8 mouse cellular contexts compared by ENCODE assay signal in the genomic region with DNA sequence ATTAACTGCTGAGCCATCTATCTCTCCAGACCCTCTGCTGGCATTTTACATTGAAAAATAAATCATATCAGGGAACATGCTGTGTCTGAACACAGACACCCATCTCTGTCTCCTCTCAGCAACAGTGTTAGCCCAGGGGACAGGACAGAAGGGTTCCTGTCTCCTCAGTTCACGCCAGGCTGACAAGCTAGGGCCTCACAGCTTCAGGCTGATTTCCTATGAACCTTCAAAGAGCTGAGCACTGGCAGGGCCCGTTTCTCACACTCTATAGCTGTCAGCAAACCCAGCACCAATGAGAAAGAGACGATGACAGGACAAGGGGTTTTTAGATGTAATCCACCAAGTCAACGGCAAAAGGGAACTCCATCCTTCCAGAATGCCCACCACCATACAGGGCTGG. TPM values are rescaled to one million over a fixed set of nuclear protein-coding genes. Genes with fewer than 3 reads are reported as not detected.
A peak's percentile ranks its signal among the peaks of the same experiment; 100 is the strongest.
DNase-seq lines count a peak whose midpoint lies in the region; ATAC-seq and TF ChIP-seq lines count a peak whose summit lies in the region.

No protein-coding gene starts in this region.

- no peaks in the 10 kb centered on the region for H3K27me3 ChIP-seq in forebrain, embryonic 14.5 days (replicated peaks; ENCODE audit: control insufficient read depth, insufficient read depth, low read length)
- no peaks in the 10 kb centered on the region for H3K27me3 ChIP-seq in forebrain, embryonic 15.5 days
- no peaks in the 10 kb centered on the region for H3K27me3 ChIP-seq in lung, embryonic 14.5 days (ENCODE audit: insufficient read depth, low read length)
- H3K27me3 ChIP-seq in hindbrain, embryonic 11.5 days (ENCODE audit: control insufficient read depth, insufficient read depth, low read length): no peaks in the 10 kb centered on the region
- no peaks in the 10 kb centered on the region for H3K27me3 ChIP-seq in neural tube, embryonic 13.5 days

- DNase-seq in forebrain, embryonic 14.5 days (ENCODE audit: low spot score): no peak
- DNase-seq in lung, embryonic 14.5 days: peak; percentile 67
- no peak for DNase-seq in lung, adult 2 months
- no peak for DNase-seq in hindbrain, embryonic 11.5 days (ENCODE audit: low spot score)
- DNase-seq in embryo, embryonic 9.5 days (ENCODE audit: extremely low spot score): no peak
- DNase-seq in embryo, embryonic 11 days: no peak

- no peak for ATAC-seq in forebrain, embryonic 14.5 days
- ATAC-seq in forebrain, embryonic 15.5 days (replicated peaks): no peak
- ATAC-seq in lung, embryonic 14.5 days (ENCODE audit: insufficient read depth): peak; percentile 59; the same call in 1 of the 2 replicates
- no peak for ATAC-seq in hindbrain, embryonic 11.5 days (ENCODE audit: low FRiP score)
- no peak for ATAC-seq in neural tube, embryonic 13.5 days (ENCODE audit: low read depth)

- H3K36me3 ChIP-seq in forebrain, embryonic 14.5 days (ENCODE audit: control insufficient read depth, insufficient read depth, low read length): no peaks in the 10 kb centered on the region
- no peaks in the 10 kb centered on the region for H3K36me3 ChIP-seq in forebrain, embryonic 15.5 days
- no peaks in the 10 kb centered on the region for H3K36me3 ChIP-seq in lung, embryonic 14.5 days (ENCODE audit: insufficient read depth)
- no peaks in the 10 kb centered on the region for H3K36me3 ChIP-seq in hindbrain, embryonic 11.5 days (ENCODE audit: control insufficient read depth, insufficient read depth, low read length)
- H3K36me3 ChIP-seq in neural tube, embryonic 13.5 days: no peaks in the 10 kb centered on the region

- WGBS in forebrain, embryonic 14.5 days: 81% methylated on average over 4 of the region's 4 CpGs
- 67% methylated on average over 4 of the region's 4 CpGs for WGBS in forebrain, embryonic 15.5 days
- 33% methylated on average over 4 of the region's 4 CpGs for WGBS in lung, embryonic 14.5 days
- WGBS in lung, adult 2 months: 53% methylated on average over 4 of the region's 4 CpGs
- WGBS in hindbrain, embryonic 11.5 days: 77% methylated on average over 4 of the region's 4 CpGs
- WGBS in neural tube, embryonic 13.5 days: 73% methylated on average over 4 of the region's 4 CpGs

- peaks cover 43% of the 10 kb centered on the region for H3K4me1 ChIP-seq in forebrain, embryonic 14.5 days (ENCODE audit: control insufficient read depth, insufficient read depth, low read length)
- peaks cover 65% of the 10 kb centered on the region for H3K4me1 ChIP-seq in forebrain, embryonic 15.5 days
- H3K4me1 ChIP-seq in lung, embryonic 14.5 days (ENCODE audit: insufficient read depth): peaks cover 31% of the 10 kb centered on the region
- peaks cover 18% of the 10 kb centered on the region for H3K4me1 ChIP-seq in lung, adult 2 months (ENCODE audit: control insufficient read depth, insufficient read depth, low read length)
- peaks cover 4% of the 10 kb centered on the region for H3K4me1 ChIP-seq in hindbrain, embryonic 11.5 days (replicated peaks; ENCODE audit: control insufficient read depth, insufficient read depth, low read length)
- peaks cover 94% of the 10 kb centered on the region for H3K4me1 ChIP-seq in neural tube, embryonic 13.5 days (replicated peaks)

- H3K4me2 ChIP-seq in forebrain, embryonic 14.5 days (ENCODE audit: low read length): no peak overlapping the region
- no peak overlapping the region for H3K4me2 ChIP-seq in forebrain, embryonic 15.5 days (replicated peaks)
- H3K4me2 ChIP-seq in lung, embryonic 14.5 days: peak overlapping the region; percentile 47
- H3K4me2 ChIP-seq in hindbrain, embryonic 11.5 days (replicated peaks; ENCODE audit: low read depth, low read length): no peak overlapping the region
- no peak overlapping the region for H3K4me2 ChIP-seq in neural tube, embryonic 13.5 days

- no peaks in the 10 kb centered on the region for H3K9me3 ChIP-seq in forebrain, embryonic 14.5 days (replicated peaks; ENCODE audit: control insufficient read depth, low read length)
- H3K9me3 ChIP-seq in forebrain, embryonic 15.5 days: no peaks in the 10 kb centered on the region
- no peaks in the 10 kb centered on the region for H3K9me3 ChIP-seq in lung, embryonic 14.5 days (ENCODE audit: low read depth, low read length)
- no peaks in the 10 kb centered on the region for H3K9me3 ChIP-seq in hindbrain, embryonic 11.5 days (ENCODE audit: control insufficient read depth, low read length)
- no peaks in the 10 kb centered on the region for H3K9me3 ChIP-seq in neural tube, embryonic 13.5 days

- peak overlapping the region; percentile 3; the same call in 1 of the 2 replicates for H3K27ac ChIP-seq in forebrain, embryonic 14.5 days (ENCODE audit: low read depth, low read length)
- H3K27ac ChIP-seq in forebrain, embryonic 15.5 days (replicated peaks): no peak overlapping the region
- H3K27ac ChIP-seq in lung, embryonic 14.5 days (ENCODE audit: low read depth): peak overlapping the region; percentile 94
- H3K27ac ChIP-seq in hindbrain, embryonic 11.5 days (ENCODE audit: low read depth, low read length): 0 out of 2 replicates have a peak overlapping the region, but pooled peaks have one; percentile 30
- peak overlapping the region; percentile 83 for H3K27ac ChIP-seq in neural tube, embryonic 13.5 days (replicated peaks)

- TF ChIP-seq POLR2A in lung, adult 2 months (IDR thresholded peaks at IDR 0.05; ENCODE audit: borderline replicate concordance, extremely low read depth, low read depth, low read length): no peak

- TF ChIP-seq CTCF in lung, embryonic 14.5 days (IDR thresholded peaks at IDR 0.05; ENCODE audit: low read depth): no peak
- TF ChIP-seq CTCF in lung, adult 2 months (IDR thresholded peaks at IDR 0.05; ENCODE audit: insufficient read depth, low read length): no peak

- no peak overlapping the region for H3K4me3 ChIP-seq in forebrain, embryonic 14.5 days (ENCODE audit: low read depth, low read length)
- H3K4me3 ChIP-seq in forebrain, embryonic 15.5 days: no peak overlapping the region
- H3K4me3 ChIP-seq in lung, embryonic 14.5 days (ENCODE audit: low read depth, low read length): no peak overlapping the region
- no peak overlapping the region for H3K4me3 ChIP-seq in lung, adult 2 months (replicated peaks; ENCODE audit: extremely low read depth, low read depth, low read length)
- no peak overlapping the region for H3K4me3 ChIP-seq in hindbrain, embryonic 11.5 days (ENCODE audit: low read depth, low read length)
- no peak overlapping the region for H3K4me3 ChIP-seq in neural tube, embryonic 13.5 days

- no peak overlapping the region for H3K9ac ChIP-seq in forebrain, embryonic 14.5 days (ENCODE audit: low read length)
- no peak overlapping the region for H3K9ac ChIP-seq in forebrain, embryonic 15.5 days (replicated peaks)
- peak overlapping the region; percentile 16; the same call in 1 of the 2 replicates for H3K9ac ChIP-seq in lung, embryonic 14.5 days
- H3K9ac ChIP-seq in hindbrain, embryonic 11.5 days (ENCODE audit: low read depth, low read length): no peak overlapping the region
- no peak overlapping the region for H3K9ac ChIP-seq in neural tube, embryonic 13.5 days

RNA-seq across cellular contexts. Expression of a gene that starts 48.4 kb away (rescaled TPM):
- 137 and 144 TPM in 2 replicates for polyA plus RNA-seq in forebrain, embryonic 14.5 days (2014; fragmentation: Nextera tagmentation; extraction: Ambion mirVana)
- polyA plus RNA-seq in forebrain, embryonic 15.5 days (2015; fragmentation: Nextera tagmentation; extraction: Ambion mirVana): 118 and 120 TPM in 2 replicates
- polyA plus RNA-seq in lung, embryonic 14.5 days (2014; fragmentation: Nextera tagmentation; extraction: Ambion mirVana): 131 and 152 TPM in 2 replicates
- polyA plus RNA-seq in lung, adult 2 months (2012; rRNA removed): 5.9 and 11.9 TPM in 2 replicates
- 132 and 140 TPM in 2 replicates for polyA plus RNA-seq in hindbrain, embryonic 11.5 days (2014; fragmentation: Nextera tagmentation; extraction: Ambion mirVana)
- polyA plus RNA-seq in neural tube, embryonic 13.5 days (2015; fragmentation: Nextera tagmentation; extraction: Ambion mirVana): 108 and 112 TPM in 2 replicates

RNA-seq across cellular contexts. Expression of a gene that starts 48.4 kb away (rescaled TPM):
- 21.6 and 23.8 TPM in 2 replicates for polyA plus RNA-seq in forebrain, embryonic 14.5 days (2014; fragmentation: Nextera tagmentation; extraction: Ambion mirVana)
- 20.2 and 22.2 TPM in 2 replicates for polyA plus RNA-seq in forebrain, embryonic 15.5 days (2015; fragmentation: Nextera tagmentation; extraction: Ambion mirVana)
- 21.7 and 24.3 TPM in 2 replicates for polyA plus RNA-seq in lung, embryonic 14.5 days (2014; fragmentation: Nextera tagmentation; extraction: Ambion mirVana)
- 3.3 and 3.6 TPM in 2 replicates for polyA plus RNA-seq in lung, adult 2 months (2012; rRNA removed)
- 21.9 and 22.4 TPM in 2 replicates for polyA plus RNA-seq in hindbrain, embryonic 11.5 days (2014; fragmentation: Nextera tagmentation; extraction: Ambion mirVana)
- 19.7 and 20.8 TPM in 2 replicates for polyA plus RNA-seq in neural tube, embryonic 13.5 days (2015; fragmentation: Nextera tagmentation; extraction: Ambion mirVana)
